Mouse (Mus musculus) retina, embryonic 14.5 days (tissue): ENCODE data around the gene Sept6.

Experiments
- DNase-seq: peaks from one replicate; pipeline ENCODE4 v3.0.0-alpha.2; 2015; ENCODE audit warnings: low spot score

The Sept6 gene

DNA sequence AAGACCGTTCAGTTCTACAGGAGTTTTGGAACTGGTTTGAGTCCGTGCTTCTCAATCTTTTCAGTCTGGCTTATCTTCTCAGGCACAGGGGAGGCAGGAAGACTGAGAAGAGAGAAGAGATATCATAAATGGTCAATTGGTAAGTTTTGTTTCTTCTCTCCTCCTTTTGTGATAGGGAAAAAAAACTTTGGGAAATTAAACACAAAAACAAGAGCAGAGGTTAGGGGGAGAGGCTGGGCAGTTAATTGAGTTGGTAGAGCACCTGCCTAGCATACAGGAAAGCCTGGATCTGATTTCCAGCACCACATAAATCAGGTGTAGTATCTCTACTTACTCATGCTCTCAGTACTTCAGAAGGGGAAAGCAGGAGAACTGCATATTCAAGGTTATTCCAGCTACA, at the start of gene Sept6:
Gene Sept6 (minus strand): TSS at position 101 of the 400 bp plus-strand sequence.
- no peak for DNase-seq

DNA sequence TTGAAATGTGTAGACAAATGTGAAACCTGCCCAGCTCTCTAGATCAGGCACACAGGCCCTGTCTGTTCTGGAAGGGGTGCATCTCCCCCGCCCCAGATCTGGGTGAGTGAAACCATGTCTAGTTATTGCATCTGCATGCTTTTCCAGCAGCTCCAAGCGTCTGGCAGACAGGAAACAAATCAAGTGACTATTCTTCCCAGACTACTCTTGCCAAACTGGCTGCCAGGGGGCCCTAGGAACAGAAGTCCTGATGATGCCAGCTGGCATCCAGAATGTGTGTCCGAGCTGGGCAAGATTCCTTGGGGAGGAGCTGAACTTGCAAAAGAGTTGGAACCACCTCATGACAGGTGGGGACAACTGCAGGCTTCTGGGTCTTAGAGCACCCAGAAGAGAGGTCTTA, 36.8 kb upstream of the Sept6 start:
- no peak for DNase-seq

DNA sequence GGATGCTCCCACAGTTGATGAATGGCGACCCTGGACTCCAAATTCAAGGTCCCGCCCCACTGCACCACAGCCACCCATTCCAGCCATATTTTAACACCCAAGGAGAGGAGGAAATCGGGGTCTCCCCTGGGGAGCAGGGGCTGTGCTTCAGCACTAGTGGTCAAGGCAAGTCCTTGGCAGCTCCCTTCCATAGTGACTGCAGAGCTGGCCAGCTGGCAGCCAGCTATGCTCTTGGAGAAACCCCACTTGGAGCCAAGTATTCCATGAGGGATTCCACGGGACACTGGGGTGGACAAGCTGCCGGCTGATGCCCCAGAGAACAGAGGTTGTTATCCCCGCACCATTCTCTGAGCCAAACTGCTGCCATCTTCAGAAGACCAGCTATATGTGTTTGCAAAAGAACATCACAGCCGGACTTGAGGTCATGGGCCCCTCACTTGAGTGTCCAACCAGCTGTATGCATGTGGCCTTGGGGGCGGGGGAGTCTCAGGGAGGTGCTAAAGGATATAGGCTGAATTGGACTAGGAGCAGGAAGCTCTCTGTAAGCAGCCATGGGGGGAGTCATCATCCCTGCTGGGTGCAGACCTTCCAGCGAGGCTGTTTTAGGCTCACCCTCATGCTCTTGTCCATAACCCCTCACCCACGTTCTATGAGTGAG, 32.2 kb upstream of the Sept6 start:
- DNase-seq = no peak

DNA sequence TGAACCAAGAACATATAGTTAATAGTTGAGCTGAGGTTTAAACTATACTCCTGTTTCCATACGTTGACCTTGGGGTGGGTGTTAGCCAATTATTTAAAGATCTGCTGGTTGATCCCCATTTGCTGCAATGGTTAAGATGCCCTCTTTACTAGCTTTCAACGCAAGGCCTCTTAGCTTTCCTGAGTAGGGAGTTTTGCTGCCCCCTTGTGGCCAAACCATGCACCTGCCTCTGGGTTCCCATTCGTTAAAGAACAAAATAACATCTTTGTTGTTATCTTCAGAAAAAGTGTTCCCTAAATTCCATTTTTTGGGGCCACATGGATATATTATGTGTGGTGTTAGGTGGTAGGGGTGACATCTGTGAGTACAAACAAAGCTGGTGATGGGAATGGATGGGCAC, 31.1 kb upstream of the Sept6 start:
- DNase-seq = peak; percentile 74

DNA sequence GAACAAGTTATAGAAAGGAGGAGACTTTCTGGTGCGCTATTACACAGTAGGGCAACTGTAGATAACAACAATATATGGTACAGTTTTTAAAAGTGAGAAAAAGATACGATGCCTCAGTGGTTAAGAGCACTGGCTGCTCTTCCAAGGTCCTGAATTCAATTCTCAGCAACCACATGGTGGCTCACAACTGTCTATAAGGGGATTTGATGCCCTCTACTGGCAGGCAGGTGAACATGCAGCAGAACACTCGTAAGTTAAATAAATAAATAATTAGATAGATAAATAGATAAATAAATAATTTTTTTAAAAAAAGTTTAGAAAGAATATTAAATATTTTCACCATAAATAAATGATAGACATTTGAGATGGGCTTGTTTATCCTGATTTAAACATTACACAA, 27.5 kb upstream of the Sept6 start:
- DNase-seq = peak; percentile 13

DNA sequence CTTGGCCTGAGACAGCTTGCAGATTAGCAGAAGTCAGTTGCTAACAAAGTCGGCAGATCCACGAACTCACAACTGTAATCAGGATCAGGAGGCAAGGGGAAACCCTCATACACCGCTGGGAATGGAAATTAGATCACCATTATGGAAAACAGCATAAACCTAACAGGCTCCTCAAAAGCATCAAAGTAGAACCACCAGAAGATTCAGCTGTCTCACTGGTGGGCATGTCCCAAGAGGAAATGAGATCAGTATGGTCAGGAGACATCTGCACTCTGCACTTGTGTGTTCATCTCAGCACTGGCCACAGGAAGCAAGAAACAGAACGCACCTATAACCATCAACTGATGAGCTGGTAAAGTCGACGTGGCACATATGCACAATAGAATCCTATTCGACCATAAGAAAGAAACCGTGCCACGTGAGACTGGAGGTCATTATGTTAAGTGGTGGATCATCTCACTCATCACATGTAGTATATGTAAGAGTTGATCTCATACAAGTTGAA, 26.6 kb upstream of the Sept6 start:
- DNase-seq = no peak

DNA sequence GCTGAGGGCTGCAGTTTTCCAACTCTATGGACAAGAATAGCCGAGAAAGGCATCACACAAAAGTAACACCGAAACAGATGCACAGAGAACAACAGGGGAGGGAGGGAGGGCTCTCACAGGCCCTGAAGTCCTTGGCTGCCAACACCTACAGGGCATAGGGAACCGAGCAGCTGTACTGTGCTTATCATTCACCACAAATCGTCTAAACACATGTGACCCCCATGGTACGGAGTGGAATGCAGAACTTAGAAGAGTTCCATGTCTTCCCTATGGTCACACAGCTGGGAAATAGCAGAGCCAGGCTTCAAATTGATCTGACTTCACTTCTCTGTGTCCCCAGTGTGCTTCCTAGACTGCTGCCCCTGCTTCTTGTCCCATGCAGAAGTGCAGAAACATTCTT, 22.3 kb upstream of the Sept6 start:
- no peak for DNase-seq

DNA sequence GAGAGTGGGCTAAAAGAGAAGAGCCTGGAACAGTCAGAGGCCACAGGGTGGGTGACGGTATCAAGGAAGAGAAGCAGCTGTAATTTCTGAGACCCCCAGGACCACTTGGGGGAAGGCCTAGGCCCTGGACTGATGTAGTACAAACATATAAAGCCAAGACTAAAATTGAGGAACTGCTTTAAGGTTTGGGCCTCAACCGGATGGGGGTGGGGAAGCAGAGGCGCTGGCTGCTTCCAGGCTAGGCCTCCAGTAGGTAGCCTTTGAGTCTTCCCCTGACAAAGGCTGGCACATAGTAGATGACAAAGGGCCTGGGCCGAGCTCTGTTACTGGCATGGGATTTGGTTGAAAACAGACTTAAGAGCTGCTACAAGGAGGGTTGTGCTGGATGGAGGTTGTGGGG, 555 bp downstream of the Sept6 start:
- no peak for DNase-seq

DNA sequence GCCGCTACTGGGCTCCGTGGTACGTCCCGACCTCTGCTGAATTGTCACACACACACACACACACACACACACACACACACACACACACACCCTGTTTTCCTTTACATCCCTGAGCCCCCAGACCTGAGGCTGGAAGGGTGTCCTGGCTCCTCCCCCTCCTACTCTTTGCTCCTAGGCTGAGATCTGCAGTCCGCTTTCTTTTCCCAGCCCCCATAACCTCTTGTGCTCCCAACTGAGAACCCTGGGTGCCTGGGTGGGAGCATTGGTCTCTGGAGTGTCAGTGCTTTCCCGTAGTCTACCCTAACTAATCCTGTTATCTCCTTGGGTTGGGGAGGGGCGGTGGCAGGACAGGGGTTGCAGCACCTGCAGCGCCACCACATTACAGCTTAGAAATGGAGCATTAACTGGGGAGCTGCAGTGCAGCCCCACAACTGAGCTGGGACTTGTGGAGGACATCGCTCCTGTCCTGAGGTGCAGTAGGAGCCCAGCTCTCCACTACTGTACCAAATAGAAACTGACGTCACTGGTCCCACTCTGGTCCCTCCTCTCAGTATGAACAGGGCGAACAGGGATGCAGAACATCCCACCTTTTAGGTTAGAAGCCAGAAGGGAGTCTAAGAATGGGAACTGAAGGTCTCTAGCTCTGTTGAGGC, 1.7 kb downstream of the Sept6 start:
- no peak for DNase-seq

DNA sequence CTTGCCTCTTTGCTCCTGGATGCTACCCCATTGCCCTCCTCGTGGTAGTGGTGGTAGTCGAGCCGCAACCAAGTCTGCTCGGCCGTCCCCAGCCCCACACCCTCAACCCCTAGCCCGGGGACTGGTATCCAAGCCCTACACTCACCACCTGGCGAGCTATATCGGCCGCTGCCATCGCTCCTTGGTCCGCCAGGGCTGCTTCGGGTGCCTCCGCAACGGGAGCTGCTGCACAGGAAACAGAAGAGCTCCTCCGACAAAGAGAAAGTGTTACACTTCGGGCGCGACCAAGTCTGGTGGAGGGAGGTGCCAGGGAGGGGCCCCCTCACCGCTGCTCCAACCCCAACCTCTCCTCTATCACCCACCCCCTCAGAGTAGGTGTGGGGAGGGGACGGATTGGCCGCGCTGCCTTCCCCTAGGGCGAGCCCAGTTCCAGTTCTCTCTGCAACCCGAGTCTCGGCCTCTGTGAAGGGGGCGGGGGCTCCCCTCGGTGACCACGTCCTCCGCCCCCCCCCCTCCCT, 2.3 kb downstream of the Sept6 start:
- DNase-seq = peak; percentile 70

DNA sequence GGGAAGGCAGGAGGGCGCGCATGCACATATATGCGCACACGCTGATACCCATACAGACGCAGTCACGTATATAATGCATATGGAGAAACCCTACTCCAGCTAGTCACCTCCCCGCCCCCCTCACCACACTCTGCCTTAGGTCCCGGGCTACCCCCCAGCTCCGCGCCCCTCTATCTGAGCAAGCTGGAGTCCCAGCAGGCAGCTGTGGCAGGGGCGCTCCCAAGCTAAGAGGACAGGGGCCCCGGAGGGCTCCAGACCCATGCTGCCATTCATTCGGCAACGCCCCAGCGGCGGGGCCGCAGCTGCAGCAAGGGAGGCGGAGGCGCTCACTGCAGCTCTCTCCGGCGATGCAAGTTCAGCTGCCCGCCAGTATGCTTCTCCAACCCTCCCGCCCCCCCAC, 2.8 kb downstream of the Sept6 start:
- peak; percentile 50 for DNase-seq

DNA sequence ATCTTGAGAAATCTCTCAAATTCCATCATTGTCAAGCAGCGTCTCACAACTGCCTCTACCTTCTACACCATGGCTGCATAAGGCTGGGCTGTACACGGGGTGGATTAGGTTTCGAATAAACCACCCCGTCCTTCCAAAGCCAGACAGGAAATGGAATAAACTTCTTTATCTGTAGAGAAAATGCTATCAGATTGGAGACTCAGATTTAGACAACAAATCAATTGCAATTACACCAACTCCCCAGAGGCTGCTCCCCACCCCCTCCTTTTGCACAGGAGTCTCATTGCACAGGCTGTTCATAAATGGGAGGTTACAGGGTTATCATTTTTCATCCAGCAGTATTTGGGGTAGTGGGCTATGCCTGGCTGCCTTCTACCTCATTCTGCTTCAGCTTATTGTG, 3.7 kb downstream of the Sept6 start:
- DNase-seq = no peak

DNA sequence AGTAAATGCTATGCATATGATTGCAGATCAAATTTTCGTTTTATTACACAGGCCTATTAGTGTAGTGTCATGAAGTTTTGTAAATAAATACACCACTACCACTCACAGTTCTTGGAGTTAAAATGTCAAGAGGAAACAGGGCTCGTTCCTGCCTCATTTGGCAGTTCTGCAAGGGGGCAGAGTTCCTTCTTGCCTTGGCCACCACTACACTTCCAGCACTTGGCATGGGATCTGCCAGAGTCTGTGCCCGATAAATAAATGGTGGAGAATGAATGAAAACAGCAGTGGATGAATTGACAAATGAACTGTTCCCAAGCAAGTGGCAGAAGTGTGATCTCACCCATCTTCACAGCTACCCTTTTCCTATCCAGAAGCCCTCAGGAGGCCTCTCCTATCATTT, 6.6 kb downstream of the Sept6 start:
- no peak for DNase-seq

DNA sequence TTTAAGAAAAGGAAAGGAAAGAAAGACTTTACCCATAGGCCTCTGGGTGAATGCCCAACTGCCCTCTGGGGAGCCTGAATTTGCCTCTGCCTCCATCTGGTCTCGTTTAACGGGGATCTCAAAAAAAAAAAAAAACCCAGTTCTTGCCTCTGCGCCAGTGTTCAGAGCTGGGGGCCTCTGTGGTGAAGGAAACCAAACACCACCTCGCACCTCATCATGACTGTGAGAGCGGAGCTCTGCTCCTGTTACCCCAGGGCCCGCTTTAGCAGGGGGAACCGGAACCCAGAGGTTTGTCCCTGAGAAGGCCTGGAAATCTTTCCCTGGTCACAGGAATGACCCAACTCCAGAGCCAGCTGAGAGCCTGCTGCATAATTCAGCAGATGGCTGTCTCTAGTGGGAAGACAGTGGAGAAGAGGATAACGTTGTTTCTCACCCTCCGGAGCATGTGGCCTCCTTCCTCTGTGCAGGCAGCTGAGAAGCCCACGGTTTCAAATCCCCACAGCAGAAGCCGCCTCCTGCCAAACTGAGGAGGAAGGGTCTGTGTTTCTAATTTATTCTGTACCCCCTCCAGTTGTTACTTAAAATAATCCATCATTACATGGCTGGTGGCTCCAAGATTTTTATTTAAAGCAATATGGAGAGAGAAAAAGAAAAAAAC, 7.8 kb downstream of the Sept6 start:
- DNase-seq = peak; percentile 4

DNA sequence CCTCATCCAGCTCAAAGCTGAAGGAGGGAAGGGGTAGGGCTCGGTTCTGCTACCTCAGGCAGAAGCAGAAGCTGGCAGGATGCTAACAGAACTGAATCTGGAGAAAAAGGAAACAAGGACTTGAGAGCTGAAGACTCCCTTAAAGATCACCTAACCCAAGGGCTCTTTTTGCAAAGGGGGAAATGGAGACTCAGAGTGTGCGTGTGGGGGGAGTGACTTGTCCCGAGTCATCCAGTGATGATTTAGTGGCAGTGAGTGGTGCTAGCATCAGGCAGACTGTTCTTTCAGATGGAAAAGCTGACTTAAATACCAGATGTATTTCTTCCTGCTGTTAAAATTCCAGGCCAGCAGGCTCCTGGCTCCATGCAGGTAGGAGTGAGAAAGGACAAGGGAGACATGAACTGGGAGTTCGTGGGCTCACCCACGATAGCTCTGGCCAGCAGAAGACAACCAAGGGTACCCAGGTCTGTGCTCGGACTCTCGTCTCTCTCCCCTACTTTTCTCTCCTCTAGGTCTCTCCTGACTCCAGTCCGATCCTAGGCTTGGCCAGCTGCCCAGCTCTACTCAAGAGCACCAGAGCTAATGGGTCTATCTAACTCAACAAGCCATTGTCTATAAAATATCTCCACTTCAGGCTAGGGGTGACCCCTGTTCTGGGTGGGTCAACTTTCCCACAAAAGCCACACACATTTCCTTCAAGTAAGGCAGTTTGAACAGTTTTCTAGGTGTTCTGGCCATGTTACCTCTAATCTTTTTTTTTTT, 8.5 kb downstream of the Sept6 start:
- DNase-seq = no peak

DNA sequence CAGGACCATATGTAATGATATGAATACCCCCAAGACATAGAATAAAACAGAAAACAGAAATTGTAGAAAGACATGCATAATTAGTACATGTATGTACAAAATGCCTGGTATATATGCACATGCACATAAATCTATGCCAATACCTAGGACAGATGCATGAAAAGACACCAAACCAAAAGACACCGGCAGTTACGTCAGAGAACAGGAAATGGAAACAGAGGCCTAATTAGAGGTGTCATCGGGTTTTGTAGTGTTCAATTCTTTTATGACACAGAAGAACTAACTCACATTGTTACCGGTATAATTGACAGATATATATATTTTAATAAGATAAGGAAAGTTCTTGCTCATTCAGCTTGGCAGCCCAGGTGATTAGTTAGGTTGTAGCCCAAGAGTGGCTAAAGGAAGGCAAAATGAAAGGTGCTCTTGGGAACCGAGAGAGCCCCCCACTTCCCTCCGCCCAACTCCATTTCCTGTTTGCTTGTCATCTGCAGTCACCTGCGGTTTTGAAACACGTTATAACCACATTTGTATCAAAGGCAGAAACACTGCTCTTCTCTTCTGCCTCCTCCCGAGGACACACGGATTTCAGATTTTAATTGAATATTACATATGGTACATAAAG, 10.9 kb downstream of the Sept6 start:
- no peak for DNase-seq

DNA sequence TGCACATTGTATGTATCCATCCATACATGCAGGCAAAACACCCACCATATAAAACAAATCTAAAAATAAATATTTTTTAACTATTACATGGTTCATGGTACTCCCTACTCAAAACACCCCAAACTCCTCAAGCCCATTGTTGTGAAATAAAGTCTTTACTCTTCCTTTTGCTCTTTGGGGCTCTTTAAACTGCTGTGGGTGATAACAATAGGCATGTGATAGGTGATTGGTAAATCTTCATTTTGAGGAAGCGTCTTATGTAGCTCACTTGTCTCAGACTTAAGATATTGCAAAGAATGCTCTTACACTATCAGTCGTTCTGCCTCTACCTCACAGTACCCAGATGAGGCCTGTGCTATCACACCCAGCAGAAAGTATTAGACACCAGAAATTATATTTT, 13.7 kb downstream of the Sept6 start:
- DNase-seq = no peak

DNA sequence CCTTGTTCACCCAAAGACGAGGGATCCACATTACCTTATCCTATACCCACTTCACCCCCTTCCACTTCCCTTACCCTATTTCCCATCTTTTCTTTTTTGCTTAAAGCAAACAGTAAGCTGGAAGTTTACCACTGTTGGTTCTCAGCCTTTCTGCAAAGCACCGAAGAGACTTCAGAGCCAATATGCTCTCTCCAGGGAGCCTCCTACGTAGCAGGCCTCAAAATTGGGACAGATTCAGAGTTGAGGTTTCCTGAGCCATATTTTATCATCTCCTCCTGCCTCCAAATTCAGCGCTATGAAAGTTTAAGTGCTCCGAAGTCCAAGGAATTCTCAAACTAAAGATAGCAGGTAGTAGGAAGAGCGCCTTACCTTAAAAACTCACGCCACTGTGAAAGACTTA, 14.6 kb downstream of the Sept6 start:
- DNase-seq = no peak

DNA sequence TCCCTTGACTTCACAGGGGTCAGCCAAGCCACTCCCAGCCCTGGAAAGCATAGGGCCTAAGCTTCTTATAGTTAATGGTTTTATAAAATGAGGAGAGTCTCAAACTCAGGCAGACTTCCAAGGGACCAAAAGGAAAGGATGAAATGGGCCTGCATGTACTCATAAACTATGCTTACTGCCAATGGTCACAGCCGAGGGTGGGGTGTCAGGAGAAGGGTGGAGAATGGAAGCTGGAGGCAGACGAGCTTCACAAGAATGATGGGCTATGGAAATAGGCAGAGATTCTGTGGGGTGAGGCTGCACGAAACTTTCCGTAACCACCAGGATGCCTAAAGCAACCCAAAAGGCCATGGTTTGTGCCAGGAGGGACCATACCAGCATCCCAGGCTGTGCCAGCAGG, 15.3 kb downstream of the Sept6 start:
- no peak for DNase-seq

DNA sequence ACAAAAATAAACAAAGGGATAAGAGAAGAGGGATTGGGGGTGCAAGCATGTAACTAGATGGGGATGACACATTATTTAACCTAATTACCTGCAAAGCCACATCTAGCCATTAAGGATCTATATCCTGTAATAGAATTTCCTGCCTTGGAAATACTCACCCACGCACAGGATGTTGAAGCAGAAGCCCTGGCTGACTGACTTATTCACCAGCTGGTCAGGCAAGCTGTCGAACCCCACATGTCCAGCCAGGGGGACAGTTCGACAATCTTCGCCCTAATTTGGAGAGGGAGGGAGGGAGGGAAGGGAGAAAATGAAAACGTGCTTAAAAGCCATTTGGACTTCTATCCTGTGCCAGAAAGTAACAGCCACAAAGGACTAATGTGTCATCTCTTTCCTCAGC, 16.7 kb downstream of the Sept6 start:
- no peak for DNase-seq

DNA sequence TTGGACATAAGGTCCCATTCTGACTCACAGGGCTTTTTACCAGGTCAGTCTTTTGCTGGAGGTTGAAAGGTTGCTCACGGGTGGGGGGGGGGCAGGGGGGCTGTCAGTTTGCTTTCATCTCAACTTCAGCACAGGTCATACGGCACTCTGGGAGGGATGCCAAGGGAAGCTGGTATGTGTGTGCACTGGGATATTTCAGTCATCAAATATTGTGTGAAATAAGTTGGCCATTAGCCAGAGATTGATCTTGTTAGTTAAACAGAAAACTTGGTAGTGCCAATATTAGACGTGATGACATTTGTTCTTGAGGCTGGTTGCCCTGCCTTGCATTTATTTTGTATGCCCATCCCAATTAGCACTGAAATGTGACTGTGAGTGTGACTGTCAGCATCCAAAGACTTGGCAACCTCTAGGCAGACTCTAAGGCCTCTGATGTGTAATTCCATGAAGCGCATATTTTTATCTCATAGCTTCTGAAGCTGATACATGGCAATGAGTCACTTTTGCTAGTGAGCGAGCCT, 18.6 kb downstream of the Sept6 start:
- no peak for DNase-seq

DNA sequence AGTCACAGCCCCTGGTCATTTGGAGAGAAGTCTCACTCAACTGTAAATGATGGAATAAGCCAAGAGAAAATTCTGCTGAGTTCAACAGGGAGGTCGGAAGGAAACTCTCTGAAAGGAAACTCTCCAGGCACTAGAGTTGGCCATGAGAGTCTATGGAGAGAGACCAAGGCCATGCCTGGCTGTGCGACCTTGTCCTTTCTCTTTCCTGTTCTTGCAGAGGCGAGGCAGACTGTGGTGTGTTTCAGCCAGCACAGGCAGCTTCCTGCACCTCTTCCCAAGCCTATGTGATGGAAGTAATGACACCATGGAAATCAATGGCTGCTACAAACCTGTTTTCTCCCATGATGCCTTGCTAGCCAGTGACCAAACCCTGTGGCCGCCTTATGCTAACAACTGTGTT, 20.4 kb downstream of the Sept6 start:
- no peak for DNase-seq
